Mouse (Mus musculus) bone marrow, adult 2 months (tissue): ENCODE measurements around the gene Elmo2.

ENCODE experiments used
- CTCF ChIP-seq: fragments of 200-500 bp; IDR thresholded peaks from 2 replicates; pipeline ENCODE4 v1.5.1; 2011; ENCODE audit warnings: low read length, control low read depth; ENCODE audit not compliant: control insufficient read depth, insufficient read depth
- POLR2A ChIP-seq: fragments of 200-500 bp; IDR thresholded peaks from 2 replicates; pipeline ENCODE4 v1.6.1; 2011; ENCODE audit warnings: low read depth, mild to moderate bottlenecking, control low read depth, low read length, borderline replicate concordance; ENCODE audit not compliant: control insufficient read depth

- TF ChIP-seq CTCF = no peak
- TF ChIP-seq POLR2A = no peak
Observed at GRCm38 (mm10) chr2:165332610-165333210, 6.4 kb upstream of the Elmo2 start.
